Mouse (Mus musculus): ENCODE results near the gene Amer2. TPM values are rescaled to one million over a fixed set of nuclear protein-coding genes. Genes with fewer than 3 reads are reported as not detected.

The Amer2 gene
- polyA plus RNA-seq, 1 experiment from 2014 or later = 1.5 TPM

DNA sequence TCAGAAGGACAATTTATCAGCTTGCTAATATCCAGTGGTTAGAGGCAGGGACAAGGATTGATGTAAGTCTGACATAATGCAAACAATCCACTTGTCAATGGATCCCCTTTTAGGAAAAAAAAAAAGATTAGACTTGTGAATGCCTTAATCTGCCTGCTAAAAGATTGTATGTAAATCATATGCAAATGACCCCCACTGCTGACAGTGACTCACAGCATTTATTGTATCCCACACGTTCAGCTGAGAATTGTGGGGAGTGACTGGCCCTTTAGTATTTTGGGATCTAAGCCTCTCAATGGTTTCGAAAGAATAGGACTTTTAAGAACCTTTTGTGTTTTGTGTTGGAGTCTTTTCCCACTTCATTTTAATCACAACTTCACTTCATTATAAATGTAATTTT lies 30.2 kb downstream of the Amer2 start:
- no peak overlapping the region for H3K9ac ChIP-seq (ENCODE audit: low read depth, low read length)
- 74% methylated on average over 2 of the region's 2 CpGs for WGBS
- H3K27ac ChIP-seq = no peak overlapping the region
- no peak overlapping the region for H3K4me3 ChIP-seq (replicated peaks; ENCODE audit: low read depth, low read length)
- ATAC-seq (replicated peaks; ENCODE audit: low FRiP score, low read depth) (no peak), DNase-seq (ENCODE audit: low spot score) (no peak)
- H3K9me3 ChIP-seq (replicated peaks; ENCODE audit: low read length) = no peaks in the 10 kb centered on the region
- H3K4me2 ChIP-seq (ENCODE audit: low read length) = no peak overlapping the region
- H3K27me3 ChIP-seq (ENCODE audit: insufficient read depth, low read length) = no peaks in the 10 kb centered on the region
- no peak for TF ChIP-seq CTCF (IDR thresholded peaks at IDR 0.05; ENCODE audit: low read depth)
- H3K4me1 ChIP-seq (replicated peaks; ENCODE audit: insufficient read depth, low read length) = no peaks in the 10 kb centered on the region
- no peaks in the 10 kb centered on the region for H3K36me3 ChIP-seq (ENCODE audit: insufficient read depth, low read length)

DNA sequence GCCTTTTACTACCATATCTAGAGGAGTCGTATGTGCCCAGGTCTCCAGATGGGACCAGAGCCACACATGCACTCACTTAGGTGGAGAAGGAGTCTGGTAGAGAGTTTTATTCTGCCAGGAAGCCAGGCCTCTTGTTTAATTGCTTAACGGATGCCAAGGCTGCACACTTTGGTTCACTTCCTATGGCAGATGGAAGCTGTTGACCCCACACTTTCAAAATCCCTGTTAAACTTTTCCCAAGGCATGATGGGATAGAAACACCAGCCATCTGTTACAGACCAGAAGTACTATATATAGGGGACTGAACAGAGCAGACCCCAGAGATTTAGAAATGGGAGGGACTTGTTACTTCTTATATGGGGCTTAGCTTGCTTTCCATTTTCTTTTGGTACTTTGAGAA lies 32.8 kb downstream of the Amer2 start:
- Histone ChIP-seq H3K27ac (no peak overlapping the region), H3K4me3 (replicated peaks; ENCODE audit: low read depth, low read length) (no peak overlapping the region), H3K4me2 (ENCODE audit: low read length) (no peak overlapping the region), H3K36me3 (ENCODE audit: insufficient read depth, low read length) (no peaks in the 10 kb centered on the region), H3K27me3 (ENCODE audit: insufficient read depth, low read length) (no peaks in the 10 kb centered on the region), H3K9me3 (replicated peaks; ENCODE audit: low read length) (no peaks in the 10 kb centered on the region), H3K4me1 (replicated peaks; ENCODE audit: insufficient read depth, low read length) (0 out of 2 replicates have a peak, but pooled peaks cover 3% of the 10 kb centered on the region), H3K9ac (ENCODE audit: low read depth, low read length) (no peak overlapping the region)
- no peak for TF ChIP-seq CTCF (IDR thresholded peaks at IDR 0.05; ENCODE audit: low read depth)
- 80% methylated on average over 2 of the region's 2 CpGs for WGBS
- ATAC-seq (replicated peaks; ENCODE audit: low FRiP score, low read depth) (no peak), DNase-seq (ENCODE audit: low spot score) (no peak)

GRCm38 (mm10) chr14:60406543-60406942 lies 33.5 kb downstream of the Amer2 start:
- Histone ChIP-seq H3K9me3 (replicated peaks; ENCODE audit: low read length) (no peaks in the 10 kb centered on the region), H3K4me1 (replicated peaks; ENCODE audit: insufficient read depth, low read length) (0 out of 2 replicates have a peak, but pooled peaks cover 3% of the 10 kb centered on the region)

GRCm38 (mm10) chr14:60407319-60407718 lies 34.3 kb downstream of the Amer2 start:
- Histone ChIP-seq H3K4me2 (ENCODE audit: low read length) (no peak overlapping the region), H3K4me1 (replicated peaks; ENCODE audit: insufficient read depth, low read length) (0 out of 2 replicates have a peak, but pooled peaks cover 3% of the 10 kb centered on the region), H3K4me3 (replicated peaks; ENCODE audit: low read depth, low read length) (no peak overlapping the region), H3K27ac (no peak overlapping the region), H3K9me3 (replicated peaks; ENCODE audit: low read length) (no peaks in the 10 kb centered on the region), H3K9ac (ENCODE audit: low read depth, low read length) (no peak overlapping the region), H3K27me3 (ENCODE audit: insufficient read depth, low read length) (no peaks in the 10 kb centered on the region), H3K36me3 (ENCODE audit: insufficient read depth, low read length) (no peaks in the 10 kb centered on the region)
- ATAC-seq (replicated peaks; ENCODE audit: low FRiP score, low read depth) (no peak), DNase-seq (ENCODE audit: low spot score) (no peak)
- no peak for TF ChIP-seq CTCF (IDR thresholded peaks at IDR 0.05; ENCODE audit: low read depth)
- 71% methylated on average over 9 of the region's 9 CpGs for WGBS

More at GRCm38 (mm10) chr14:60406543-60406942, 33.5 kb downstream of the Amer2 start:
- TF ChIP-seq CTCF (IDR thresholded peaks at IDR 0.05; ENCODE audit: low read depth) = no peak
- Histone ChIP-seq H3K4me2 (ENCODE audit: low read length) (no peak overlapping the region), H3K9ac (ENCODE audit: low read depth, low read length) (no peak overlapping the region), H3K4me3 (replicated peaks; ENCODE audit: low read depth, low read length) (no peak overlapping the region), H3K36me3 (ENCODE audit: insufficient read depth, low read length) (no peaks in the 10 kb centered on the region), H3K27ac (no peak overlapping the region), H3K27me3 (ENCODE audit: insufficient read depth, low read length) (no peaks in the 10 kb centered on the region)
- ATAC-seq (replicated peaks; ENCODE audit: low FRiP score, low read depth) = no peak
- 83% methylated on average over 5 of the region's 5 CpGs for WGBS
- DNase-seq (ENCODE audit: low spot score) = no peak

- H3K9ac ChIP-seq (ENCODE audit: low read depth, low read length) = no peak overlapping the region
- no peak for TF ChIP-seq CTCF (IDR thresholded peaks at IDR 0.05; ENCODE audit: low read depth)
- no peak overlapping the region for H3K27ac ChIP-seq
- no peaks in the 10 kb centered on the region for H3K27me3 ChIP-seq (ENCODE audit: insufficient read depth, low read length)
- peak overlapping the region; percentile 26 for H3K4me2 ChIP-seq (ENCODE audit: low read length)
- no peaks in the 10 kb centered on the region for H3K36me3 ChIP-seq (ENCODE audit: insufficient read depth, low read length)
- 14% methylated on average over 12 of the region's 12 CpGs for WGBS
- H3K4me3 ChIP-seq (replicated peaks; ENCODE audit: low read depth, low read length) = no peak overlapping the region
- 0 out of 2 replicates have a peak, but pooled peaks cover 3% of the 10 kb centered on the region for H3K4me1 ChIP-seq (replicated peaks; ENCODE audit: insufficient read depth, low read length)
- no peaks in the 10 kb centered on the region for H3K9me3 ChIP-seq (replicated peaks; ENCODE audit: low read length)
- DNase-seq (ENCODE audit: low spot score) (peak; percentile 35), ATAC-seq (replicated peaks; ENCODE audit: low FRiP score, low read depth) (no peak)
These were observed 36.8 kb downstream of the Amer2 start for GRCm38 (mm10) chr14:60409702-60410491.

DNA sequence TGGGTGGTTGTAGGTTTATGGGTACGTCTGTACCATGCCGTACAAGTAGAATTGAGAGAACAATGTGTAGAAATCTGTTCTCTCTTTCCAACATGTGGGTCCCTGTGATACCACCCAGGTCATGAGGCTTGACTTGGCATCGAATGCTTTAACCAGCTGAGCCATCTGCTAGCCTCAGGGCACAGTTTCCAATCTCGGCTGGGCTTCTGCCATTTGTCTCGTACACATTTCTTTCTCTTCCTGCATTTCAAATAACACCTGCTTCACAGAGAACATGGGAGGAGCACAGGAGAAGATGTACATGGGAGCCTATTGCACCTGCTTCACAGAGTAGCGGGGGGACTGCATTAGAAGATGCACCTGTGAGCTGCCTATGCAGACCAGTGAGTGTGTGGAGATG lies 38.2 kb downstream of the Amer2 start:
- H3K36me3 ChIP-seq (ENCODE audit: insufficient read depth, low read length) = no peaks in the 10 kb centered on the region
- no peak overlapping the region for H3K4me2 ChIP-seq (ENCODE audit: low read length)
- no peak for ATAC-seq (replicated peaks; ENCODE audit: low FRiP score, low read depth)
- H3K27ac ChIP-seq = no peak overlapping the region
- no peak overlapping the region for H3K4me3 ChIP-seq (replicated peaks; ENCODE audit: low read depth, low read length)
- no peak for TF ChIP-seq CTCF (IDR thresholded peaks at IDR 0.05; ENCODE audit: low read depth)
- 85% methylated on average over 6 of the region's 6 CpGs for WGBS
- no peak overlapping the region for H3K9ac ChIP-seq (ENCODE audit: low read depth, low read length)
- 0 out of 2 replicates have a peak, but pooled peaks cover 3% of the 10 kb centered on the region for H3K4me1 ChIP-seq (replicated peaks; ENCODE audit: insufficient read depth, low read length)
- H3K27me3 ChIP-seq (ENCODE audit: insufficient read depth, low read length) = no peaks in the 10 kb centered on the region
- DNase-seq (ENCODE audit: low spot score) = no peak
- H3K9me3 ChIP-seq (replicated peaks; ENCODE audit: low read length) = no peaks in the 10 kb centered on the region
